Mouse (Mus musculus): ENCODE data around the gene U2af1l4. TPM values are rescaled to one million over a fixed set of nuclear protein-coding genes. Genes with fewer than 3 reads are reported as not detected.

Gene U2af1l4
- polyA plus RNA-seq, 1 experiment from 2014 or later, result 99.0 TPM

DNA sequence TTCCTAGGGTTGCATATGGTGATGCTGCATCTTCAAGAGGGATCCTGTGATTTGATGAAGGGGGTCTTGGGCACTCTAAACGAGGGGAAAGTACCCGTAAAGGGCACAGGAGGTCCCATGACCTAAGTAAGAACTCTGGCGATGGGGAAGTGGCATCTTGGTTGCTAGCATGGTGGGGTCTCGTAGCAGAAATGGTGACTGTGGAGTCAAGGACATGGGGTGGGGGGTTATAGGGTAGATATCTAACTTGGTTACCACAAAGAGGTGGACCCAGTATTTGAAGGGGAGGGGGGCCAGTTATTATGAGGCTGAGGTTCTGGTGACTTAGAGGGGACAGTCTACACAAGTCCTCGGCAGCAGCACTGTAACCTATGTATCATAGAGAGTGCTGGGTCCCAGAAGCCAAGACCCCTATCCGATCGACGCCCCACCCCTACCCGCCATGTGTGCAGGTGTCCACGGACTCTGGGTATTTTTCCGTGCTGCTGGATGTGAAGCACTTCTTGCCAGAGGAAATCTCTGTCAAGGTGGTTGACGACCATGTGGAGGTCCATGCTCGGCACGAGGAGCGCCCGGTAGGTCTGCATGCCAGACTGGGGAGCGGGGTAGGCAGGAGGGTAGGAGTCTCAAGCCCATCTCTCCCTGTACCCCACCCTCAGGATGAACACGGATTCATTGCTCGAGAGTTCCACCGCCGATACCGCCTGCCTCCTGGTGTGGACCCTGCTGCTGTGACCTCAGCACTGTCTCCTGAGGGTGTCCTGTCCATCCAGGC, 9.1 kb upstream of the U2af1l4 start:
- no peak overlapping the region for H3K27ac ChIP-seq
- no peaks in the 10 kb centered on the region for H3K9me3 ChIP-seq
- peaks cover 26% of the 10 kb centered on the region for H3K36me3 ChIP-seq
- H3K27me3 ChIP-seq, result no peaks in the 10 kb centered on the region
- peaks cover 33% of the 10 kb centered on the region for H3K4me1 ChIP-seq
- H3K4me3 ChIP-seq, result peak overlapping the region; percentile 67
- H3K4me2 ChIP-seq, result peak overlapping the region; percentile 97
- peak overlapping the region; percentile 81; the same call in 1 of the 2 replicates for H3K9ac ChIP-seq
- ATAC-seq (ENCODE audit: borderline replicate concordance, extremely low read depth, low FRiP score, low TSS enrichment), result no peak
- WGBS, result 77% methylated on average over 22 of the region's 22 CpGs

DNA sequence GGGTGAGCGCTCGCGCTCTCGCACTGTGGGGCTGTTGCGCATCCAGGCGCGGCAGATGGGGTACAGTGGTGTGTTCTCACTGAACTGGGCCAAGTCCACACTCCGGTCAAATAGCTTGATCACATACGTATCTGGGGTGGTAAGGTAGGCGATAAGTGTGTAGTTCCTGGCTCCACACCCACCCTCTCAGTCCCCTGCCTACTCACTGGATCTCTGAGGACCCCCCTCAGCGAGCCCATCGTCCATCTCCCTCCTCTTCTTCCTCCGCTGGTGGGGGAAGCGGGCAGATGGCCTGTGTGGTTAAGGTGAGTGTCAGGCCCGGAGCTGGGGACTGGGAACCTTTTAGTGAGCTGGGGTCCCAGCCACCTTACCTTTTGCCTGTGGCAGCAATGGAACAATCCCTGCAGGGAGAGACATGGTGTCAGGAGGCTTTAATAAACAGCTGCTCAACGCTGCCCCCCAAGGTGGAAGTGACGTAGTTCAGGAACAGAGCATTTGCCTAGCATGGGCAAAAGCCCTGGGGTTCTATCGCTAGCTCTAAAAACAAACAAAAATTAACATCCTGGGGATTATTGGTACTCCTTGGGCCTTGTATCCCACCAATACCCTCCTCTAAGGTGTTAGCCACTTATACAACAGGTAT, 6.1 kb upstream of the U2af1l4 start:
- no peak for ATAC-seq (ENCODE audit: borderline replicate concordance, extremely low read depth, low FRiP score, low TSS enrichment)
- WGBS, result 90% methylated on average over 18 of the region's 18 CpGs

DNA sequence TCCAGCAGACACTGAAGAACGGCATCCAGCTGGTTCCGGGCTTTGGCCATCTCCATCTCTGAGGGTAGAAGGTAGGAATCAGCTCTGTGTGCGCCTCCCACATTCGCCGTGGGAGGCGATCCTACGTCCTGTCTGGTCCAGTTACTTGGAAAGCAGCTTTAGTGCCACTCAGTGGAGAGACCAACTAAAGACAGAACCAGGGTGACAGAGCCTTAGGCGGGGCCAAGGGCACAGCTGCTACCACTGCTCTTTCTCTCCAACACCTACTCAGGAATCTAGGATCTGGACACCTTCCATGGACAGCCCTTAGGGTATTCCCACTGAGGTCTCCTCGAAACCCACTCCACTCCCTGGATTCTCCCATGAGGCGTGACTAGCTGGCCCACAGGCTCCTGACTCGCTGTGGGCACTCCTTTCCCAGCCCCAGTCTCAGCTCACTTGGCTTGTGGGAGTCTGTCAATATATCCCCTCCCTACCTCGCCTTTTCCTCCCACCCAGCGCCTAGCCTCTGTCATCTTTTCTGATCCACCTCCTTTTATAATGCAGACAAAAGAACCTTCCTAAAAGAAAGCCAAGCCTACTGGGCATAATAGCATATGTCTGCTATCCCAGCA, 5.1 kb upstream of the U2af1l4 start:
- H3K36me3 ChIP-seq, result peaks cover 22% of the 10 kb centered on the region
- H3K9ac ChIP-seq, result peak overlapping the region; percentile 67; the same call in 1 of the 2 replicates
- H3K9me3 ChIP-seq, result no peaks in the 10 kb centered on the region
- peaks cover 34% of the 10 kb centered on the region for H3K4me1 ChIP-seq
- H3K27ac ChIP-seq, result no peak overlapping the region
- H3K27me3 ChIP-seq, result no peaks in the 10 kb centered on the region
- peak overlapping the region; percentile 87 for H3K4me2 ChIP-seq
- ATAC-seq (ENCODE audit: borderline replicate concordance, extremely low read depth, low FRiP score, low TSS enrichment), result no peak
- H3K4me3 ChIP-seq, result peak overlapping the region; percentile 59
- 89% methylated on average over 13 of the region's 13 CpGs for WGBS

More for the DNA sequence above, 6.1 kb upstream of the U2af1l4 start:
- H3K4me1 ChIP-seq, result peaks cover 36% of the 10 kb centered on the region
- peaks cover 22% of the 10 kb centered on the region for H3K36me3 ChIP-seq
- no peak overlapping the region for H3K4me2 ChIP-seq
- H3K4me3 ChIP-seq, result no peak overlapping the region
- H3K27ac ChIP-seq, result no peak overlapping the region
- H3K9ac ChIP-seq, result no peak overlapping the region
- no peaks in the 10 kb centered on the region for H3K27me3 ChIP-seq
- H3K9me3 ChIP-seq, result no peaks in the 10 kb centered on the region

DNA sequence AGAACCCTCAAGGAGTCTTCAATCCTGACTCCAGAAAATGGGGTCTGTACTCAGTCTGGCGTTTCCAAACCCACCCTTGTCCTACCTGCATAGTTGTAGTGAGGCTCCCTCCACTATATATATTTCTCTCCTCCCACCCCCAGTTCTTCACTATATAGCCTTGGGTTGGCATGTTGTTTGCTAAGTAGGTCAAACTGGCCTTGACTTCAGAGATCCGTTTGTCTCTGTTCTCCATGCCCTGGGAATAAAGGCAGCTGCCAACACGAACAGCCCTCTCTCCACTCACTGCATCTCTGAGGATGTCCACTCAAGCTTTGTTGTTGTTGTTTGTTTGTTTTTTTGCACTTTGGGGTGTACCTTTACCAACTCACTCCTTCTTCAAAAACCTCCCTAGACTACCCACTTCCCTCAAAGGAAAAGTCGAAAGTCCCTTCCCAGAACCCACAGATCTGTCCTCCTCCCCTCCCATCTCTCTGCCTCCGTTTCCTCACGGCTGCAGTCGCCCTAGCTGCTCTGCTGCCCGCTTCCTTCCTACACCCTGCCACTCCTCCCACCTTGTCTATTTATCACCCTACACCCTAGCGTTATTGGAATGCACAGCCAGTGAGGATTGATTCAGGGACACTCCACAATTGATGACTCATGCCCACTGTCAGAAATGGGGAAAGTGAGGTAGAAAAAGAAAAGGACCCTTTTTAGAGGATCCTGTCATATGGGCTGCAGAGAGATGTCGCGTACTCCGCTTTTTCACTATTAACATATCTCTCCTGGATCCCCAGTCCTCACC, 4.3 kb upstream of the U2af1l4 start:
- 11% methylated on average over 12 of the region's 12 CpGs for WGBS
- H3K27me3 ChIP-seq, result no peaks in the 10 kb centered on the region
- no peak for ATAC-seq (ENCODE audit: borderline replicate concordance, extremely low read depth, low FRiP score, low TSS enrichment)
- peak overlapping the region; percentile 87 for H3K4me2 ChIP-seq
- peak overlapping the region; percentile 59 for H3K4me3 ChIP-seq
- H3K4me1 ChIP-seq, result peaks cover 29% of the 10 kb centered on the region
- H3K36me3 ChIP-seq, result peaks cover 22% of the 10 kb centered on the region
- peak overlapping the region; percentile 67 for H3K9ac ChIP-seq
- no peaks in the 10 kb centered on the region for H3K9me3 ChIP-seq
- H3K27ac ChIP-seq, result peak overlapping the region; percentile 49; the same call in 1 of the 2 replicates

DNA sequence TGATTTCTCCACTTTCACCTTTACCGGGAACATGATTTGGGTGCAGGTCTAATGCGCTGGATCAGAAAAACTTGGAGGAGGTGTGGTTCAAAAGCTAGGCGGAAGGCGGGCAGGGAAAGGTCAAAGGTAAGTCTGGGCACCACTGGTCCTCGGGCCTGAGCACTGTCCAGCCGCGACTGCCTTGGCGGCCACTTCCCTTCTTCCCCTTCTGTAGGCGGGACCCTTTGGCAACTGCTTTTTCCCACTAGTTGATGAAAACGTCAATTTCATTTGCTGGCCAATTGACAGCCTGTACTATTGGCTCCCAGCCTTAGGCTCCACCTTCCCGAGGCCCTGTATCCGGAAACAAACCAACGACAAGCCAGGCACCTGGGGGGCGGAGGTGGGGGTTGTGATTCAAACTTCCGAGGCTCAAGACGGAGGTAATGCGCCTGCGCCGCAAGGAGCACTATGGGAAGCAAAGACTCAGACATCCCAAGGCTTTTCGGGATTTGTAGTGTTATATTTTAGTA, 3.6 kb upstream of the U2af1l4 start, which contains the start of gene Lin37:
Gene Lin37 (minus strand): TSS at position 396 of the 512 bp plus-strand sequence.
- Histone ChIP-seq H3K27ac (peak within 1 kb of the TSS; percentile 49; the same call in 1 of the 2 replicates), H3K9ac (peak within 1 kb of the TSS; percentile 67), H3K9me3 (no peaks in the 10 kb centered on the region), H3K4me3 (peak within 1 kb of the TSS; percentile 59), H3K36me3 (peaks cover 22% of the 10 kb centered on the region), H3K4me1 (peaks cover 33% of the 10 kb centered on the region), H3K4me2 (peak within 1 kb of the TSS; percentile 87), H3K27me3 (no peaks in the 10 kb centered on the region)
- peak; percentile 85 for ATAC-seq (ENCODE audit: borderline replicate concordance, extremely low read depth, low FRiP score, low TSS enrichment)
- WGBS, result under 1% methylated on average over 20 of the region's 20 CpGs

DNA sequence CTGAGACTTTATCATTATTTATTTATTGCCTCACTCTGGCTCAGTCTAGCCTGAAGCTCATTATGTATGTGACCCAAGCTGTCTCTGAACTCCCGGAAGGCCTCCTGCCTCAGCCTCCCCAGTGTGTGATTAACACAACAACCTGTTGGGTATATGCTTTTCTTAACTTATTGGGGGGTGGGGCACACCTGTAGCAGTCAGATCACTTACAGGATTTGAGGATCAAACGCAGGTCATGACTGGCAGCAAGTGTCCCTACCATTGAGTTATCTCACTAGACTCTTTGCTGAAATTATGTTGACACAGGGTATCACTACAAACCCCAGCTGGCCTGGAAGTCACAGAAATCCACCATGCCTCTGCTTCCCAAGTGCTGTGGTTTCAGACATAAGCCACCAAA, 2.8 kb upstream of the U2af1l4 start:
- no peak for ATAC-seq (ENCODE audit: borderline replicate concordance, extremely low read depth, low FRiP score, low TSS enrichment)
- H3K9ac ChIP-seq, result 0 out of 2 replicates have a peak overlapping the region, but pooled peaks have one; percentile 7
- 0 out of 2 replicates have a peak overlapping the region, but pooled peaks have one; percentile 21 for H3K27ac ChIP-seq
- H3K4me2 ChIP-seq, result peak overlapping the region; percentile 87
- peaks cover 27% of the 10 kb centered on the region for H3K36me3 ChIP-seq
- no peaks in the 10 kb centered on the region for H3K27me3 ChIP-seq
- no peaks in the 10 kb centered on the region for H3K9me3 ChIP-seq
- no peak overlapping the region for H3K4me3 ChIP-seq
- 55% methylated on average over 2 of the region's 2 CpGs for WGBS
- peaks cover 33% of the 10 kb centered on the region for H3K4me1 ChIP-seq

DNA sequence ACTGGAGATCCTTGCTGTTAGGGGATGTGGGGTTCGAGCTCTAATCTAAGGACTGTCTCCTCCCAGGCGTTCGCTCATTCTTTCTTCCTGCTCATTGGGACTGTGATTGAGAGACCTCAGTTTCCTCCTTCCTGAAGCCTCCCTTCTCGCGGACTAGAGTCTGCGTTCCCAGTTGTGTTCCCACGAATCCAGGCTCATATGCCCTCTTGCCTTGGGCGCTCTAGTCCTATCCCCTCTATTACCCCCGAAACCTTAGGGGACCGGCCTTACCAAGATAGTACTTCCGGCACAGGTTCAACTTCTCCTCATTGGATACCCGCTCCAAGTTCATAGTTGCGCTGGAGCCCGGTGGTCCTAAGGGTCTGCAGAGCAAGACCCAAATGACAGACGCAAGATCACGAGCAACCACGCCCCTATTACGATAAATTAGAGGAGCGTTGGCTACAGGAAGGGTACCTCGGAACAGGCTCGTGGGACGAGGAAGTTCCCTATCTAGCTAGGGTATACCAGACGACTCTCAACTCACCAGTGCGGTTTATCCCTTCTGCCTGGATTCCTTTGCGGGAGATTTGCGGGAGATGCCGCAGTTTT, 480 bp upstream of the U2af1l4 start:
- Histone ChIP-seq H3K4me2 (peak overlapping the region; percentile 79), H3K36me3 (peaks cover 25% of the 10 kb centered on the region), H3K4me1 (peaks cover 33% of the 10 kb centered on the region), H3K27me3 (no peaks in the 10 kb centered on the region), H3K9ac (peak overlapping the region; percentile 68), H3K9me3 (no peaks in the 10 kb centered on the region), H3K4me3 (peak overlapping the region; percentile 91), H3K27ac (peak overlapping the region; percentile 79)
- WGBS, result 1% methylated on average over 27 of the region's 27 CpGs
- no peak for ATAC-seq (ENCODE audit: borderline replicate concordance, extremely low read depth, low FRiP score, low TSS enrichment)

DNA sequence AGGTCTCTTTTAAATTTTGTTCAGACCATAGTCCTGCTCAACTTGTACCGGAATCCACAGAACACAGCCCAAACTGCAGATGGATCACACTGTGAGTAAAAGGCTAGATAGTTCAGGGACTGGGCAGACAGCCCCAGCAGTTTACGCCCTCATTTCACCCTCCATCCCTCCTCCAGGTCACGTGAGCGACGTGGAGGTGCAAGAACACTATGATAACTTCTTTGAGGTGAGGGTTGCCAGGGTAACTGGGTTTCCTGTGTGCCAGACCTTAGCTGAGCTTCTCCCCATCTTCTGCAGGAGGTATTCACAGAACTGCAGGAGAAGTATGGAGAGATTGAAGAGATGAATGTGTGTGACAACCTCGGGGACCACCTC, 792 bp downstream of the U2af1l4 start:
- H3K4me1 ChIP-seq, result peaks cover 22% of the 10 kb centered on the region
- peaks cover 34% of the 10 kb centered on the region for H3K36me3 ChIP-seq
- ATAC-seq (ENCODE audit: borderline replicate concordance, extremely low read depth, low FRiP score, low TSS enrichment), result no peak
- H3K9me3 ChIP-seq, result no peaks in the 10 kb centered on the region
- H3K27ac ChIP-seq, result peak overlapping the region; percentile 98
- peak overlapping the region; percentile 91 for H3K4me3 ChIP-seq
- H3K4me2 ChIP-seq, result peak overlapping the region; percentile 79
- H3K9ac ChIP-seq, result peak overlapping the region; percentile 88
- WGBS, result 20% methylated on average over 6 of the region's 6 CpGs
- no peaks in the 10 kb centered on the region for H3K27me3 ChIP-seq

DNA sequence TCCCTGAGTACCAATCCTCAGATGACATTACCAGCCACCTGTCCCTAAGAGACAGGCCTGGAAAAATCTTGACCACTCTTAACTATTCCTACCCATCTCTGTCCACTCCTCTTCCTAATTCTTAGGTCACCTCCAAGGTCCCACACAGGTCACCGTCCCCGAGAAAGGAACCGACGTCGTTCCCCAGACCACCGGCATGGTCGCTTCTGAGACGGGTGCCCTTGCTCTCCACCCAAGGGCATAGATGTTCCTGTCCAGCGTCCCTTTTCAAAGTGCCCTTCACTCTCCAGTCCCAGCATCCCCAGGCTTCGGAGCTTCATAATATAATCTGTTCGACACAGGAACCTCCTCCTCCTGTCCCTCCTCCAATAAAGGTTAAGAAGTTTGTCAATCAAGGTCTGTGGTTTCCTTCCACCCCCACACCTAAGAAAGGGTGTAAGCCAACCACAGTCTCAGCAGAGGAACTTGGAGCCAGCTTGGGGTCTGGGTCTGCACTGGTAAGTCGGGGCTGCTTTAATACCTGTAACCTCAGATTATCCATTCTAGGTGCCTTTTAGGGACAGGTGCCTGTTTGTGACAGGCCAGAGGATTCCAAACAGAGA, 2.0 kb downstream of the U2af1l4 start, which contains the start of gene Igflr1:
Gene Igflr1 (plus strand): TSS at position 458 of the 602 bp plus-strand sequence.
- WGBS, result 93% methylated on average over 12 of the region's 12 CpGs
- H3K9ac ChIP-seq, result no peak within 1 kb of the TSS
- peaks cover 46% of the 10 kb centered on the region for H3K36me3 ChIP-seq
- H3K27ac ChIP-seq, result no peak within 1 kb of the TSS
- no peaks in the 10 kb centered on the region for H3K9me3 ChIP-seq
- no peak for ATAC-seq (ENCODE audit: borderline replicate concordance, extremely low read depth, low FRiP score, low TSS enrichment)
- peak within 1 kb of the TSS; percentile 79 for H3K4me2 ChIP-seq
- H3K4me1 ChIP-seq, result peaks cover 17% of the 10 kb centered on the region
- H3K4me3 ChIP-seq, result peak within 1 kb of the TSS; percentile 91
- no peaks in the 10 kb centered on the region for H3K27me3 ChIP-seq

DNA sequence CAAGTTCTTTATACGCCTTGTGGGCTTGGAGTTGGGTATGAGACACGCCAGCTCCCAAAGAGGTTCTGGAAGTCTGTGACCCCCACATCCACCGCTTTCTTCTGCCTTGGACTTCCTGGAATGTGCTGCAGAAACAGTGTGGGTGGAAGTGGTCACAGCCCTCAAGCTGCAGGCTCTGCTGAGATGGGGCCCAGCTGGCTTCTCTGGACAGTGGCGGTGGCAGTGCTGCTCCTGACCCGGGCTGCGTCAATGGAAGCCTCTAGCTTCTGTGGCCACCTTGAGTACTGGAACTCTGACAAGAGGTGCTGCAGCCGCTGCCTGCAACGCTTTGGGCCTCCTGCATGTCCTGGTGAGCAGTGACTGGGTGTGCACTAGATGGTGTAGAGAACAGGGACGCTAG, 2.9 kb downstream of the U2af1l4 start:
- H3K36me3 ChIP-seq, result peaks cover 56% of the 10 kb centered on the region
- no peak for ATAC-seq (ENCODE audit: borderline replicate concordance, extremely low read depth, low FRiP score, low TSS enrichment)
- no peaks in the 10 kb centered on the region for H3K27me3 ChIP-seq
- no peak overlapping the region for H3K9ac ChIP-seq
- H3K4me1 ChIP-seq, result peaks cover 14% of the 10 kb centered on the region
- H3K4me3 ChIP-seq, result no peak overlapping the region
- 77% methylated on average over 9 of the region's 9 CpGs for WGBS
- no peaks in the 10 kb centered on the region for H3K9me3 ChIP-seq
- no peak overlapping the region for H3K4me2 ChIP-seq
- no peak overlapping the region for H3K27ac ChIP-seq
